Mouse (Mus musculus): ENCODE data around the gene Nobox.

Nobox gene

GRCm38 (mm10) chr6:43274123-43274522, 35.2 kb downstream of the Nobox start:
- DNase-seq (ENCODE audit: low spot score in 2 of 2): no peak

- DNase-seq (ENCODE audit: low spot score in 2 of 2): no peak
Observed at GRCm38 (mm10) chr6:43272597-43272996, 36.8 kb downstream of the Nobox start.

DNA sequence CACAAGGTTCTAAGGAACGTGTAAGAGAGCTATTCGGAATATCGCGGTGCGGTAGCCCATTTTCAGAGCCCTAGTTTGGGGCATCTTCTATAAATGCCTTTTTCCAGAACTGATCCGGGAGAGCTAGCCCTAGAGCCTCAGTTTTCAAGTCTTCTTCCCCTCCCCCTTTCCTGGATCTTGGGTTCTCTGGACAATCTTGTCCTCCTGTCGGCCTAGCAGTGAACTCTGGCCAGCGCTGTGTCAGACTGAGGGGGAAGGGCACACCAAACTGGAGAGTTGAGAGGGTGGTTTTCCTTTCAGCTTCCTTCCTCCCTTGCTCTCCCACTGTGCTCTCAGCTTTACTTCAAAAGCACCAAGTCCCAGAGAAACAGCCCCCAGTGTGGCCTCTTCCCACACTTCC, 43.0 kb downstream of the Nobox start:
- DNase-seq (ENCODE audit: low spot score in 2 of 2): no peak

- no peak for DNase-seq (ENCODE audit: low spot score in 2 of 2)
Observed at GRCm38 (mm10) chr6:43265363-43266041, 43.9 kb downstream of the Nobox start, which contains the start of gene Arhgef5. TSS of gene Arhgef5 (plus strand) at chr6:43265582.

DNA sequence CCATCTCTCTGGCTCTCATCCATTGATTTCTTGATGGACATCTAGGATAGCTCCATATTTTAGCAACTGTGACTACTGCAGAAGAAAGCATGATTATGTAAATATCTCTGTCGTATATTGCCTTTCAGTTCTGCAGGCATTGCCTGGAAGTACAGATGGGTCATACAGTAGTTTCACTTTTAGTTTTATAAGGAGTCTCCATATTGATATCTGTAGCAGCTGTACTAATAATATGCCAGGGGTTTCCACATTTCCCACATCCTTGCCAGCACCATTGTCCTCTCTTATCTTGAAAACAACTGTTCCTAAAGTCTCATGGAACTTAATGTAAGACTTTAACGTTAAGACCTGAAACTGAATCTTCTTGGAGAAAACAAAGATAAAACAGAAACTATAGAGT, 48.6 kb downstream of the Nobox start:
- DNase-seq (ENCODE audit: low spot score in 2 of 2): no peak

DNA sequence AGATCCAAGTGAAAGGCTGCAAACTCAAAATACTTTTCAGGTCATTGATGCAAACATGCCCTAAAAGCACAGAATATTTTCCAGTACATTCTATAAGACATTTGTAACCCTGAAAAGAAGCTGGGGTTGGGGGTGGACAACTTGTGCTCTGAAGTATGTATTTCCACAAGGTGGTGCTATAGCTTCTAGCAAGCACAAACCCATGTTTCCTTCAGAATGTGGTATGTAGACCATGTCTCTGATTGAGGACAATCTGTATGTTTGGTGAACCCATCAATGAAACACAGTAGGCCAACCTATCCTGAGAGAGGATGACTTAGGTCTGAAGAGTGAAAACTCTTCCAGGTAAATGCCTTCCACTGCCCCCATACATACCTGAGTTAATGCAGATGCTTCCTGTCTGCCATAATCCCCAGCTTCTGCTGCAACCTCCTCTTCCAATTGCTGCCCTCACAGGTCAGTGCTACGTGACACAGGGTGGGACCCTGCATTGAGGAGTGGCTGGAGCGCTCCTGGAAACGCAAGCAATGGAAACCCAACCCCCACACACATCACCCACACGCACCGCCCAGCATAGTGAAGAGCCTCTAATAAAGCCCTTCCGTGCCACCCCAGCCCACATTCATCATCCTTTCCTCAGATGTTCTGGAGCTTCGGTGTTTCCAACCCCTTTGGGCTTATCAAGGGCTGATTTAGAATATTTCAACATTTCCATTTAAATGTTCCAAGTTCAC, 55.0 kb downstream of the Nobox start:
- DNase-seq (ENCODE audit: low spot score in 2 of 2): no peak
